Mouse (Mus musculus): ENCODE measurements around the gene Tkfc.

Gene Tkfc

GRCm38 (mm10) chr19:10605293-10605900 lies at the start of gene Tkfc, which contains the start of gene Ddb1:
Gene Tkfc, minus strand, starts transcription at chr19:10605654.
Gene Ddb1, plus strand, starts transcription at chr19:10605327.
- DNase-seq (ENCODE audit: low read depth, low spot score), result peak; percentile 99

- DNase-seq (ENCODE audit: low read depth, low spot score), result no peak
Measured at GRCm38 (mm10) chr19:10648156-10648555, 42.7 kb upstream of the Tkfc start.

GRCm38 (mm10) chr19:10645616-10646015 lies 40.2 kb upstream of the Tkfc start:
- no peak for DNase-seq (ENCODE audit: low read depth, low spot score)

- DNase-seq (ENCODE audit: low read depth, low spot score), result no peak
Measured at GRCm38 (mm10) chr19:10640589-10641378, 35.3 kb upstream of the Tkfc start.

GRCm38 (mm10) chr19:10640080-10640479 lies 34.6 kb upstream of the Tkfc start:
- DNase-seq (ENCODE audit: low read depth, low spot score), result no peak

- no peak for DNase-seq (ENCODE audit: low read depth, low spot score)
Measured at GRCm38 (mm10) chr19:10637840-10638239, 32.4 kb upstream of the Tkfc start.

- DNase-seq (ENCODE audit: low read depth, low spot score), result peak; percentile 54
Measured at GRCm38 (mm10) chr19:10634872-10635318, 29.4 kb upstream of the Tkfc start.

GRCm38 (mm10) chr19:10634106-10634871 lies 28.8 kb upstream of the Tkfc start, which contains the start of gene Vwce:
Gene Vwce, plus strand, starts transcription at chr19:10634213.
- DNase-seq (ENCODE audit: low read depth, low spot score), result peak; percentile 58

GRCm38 (mm10) chr19:10608573-10609240 lies 3.3 kb upstream of the Tkfc start:
- DNase-seq (ENCODE audit: low read depth, low spot score), result peak; percentile 30

GRCm38 (mm10) chr19:10605901-10606622 lies 608 bp upstream of the Tkfc start:
- peak; percentile 29 for DNase-seq (ENCODE audit: low read depth, low spot score)

- DNase-seq (ENCODE audit: low read depth, low spot score), result no peak
Measured at GRCm38 (mm10) chr19:10604534-10604933, 920 bp downstream of the Tkfc start.

- DNase-seq (ENCODE audit: low read depth, low spot score), result no peak
Measured at GRCm38 (mm10) chr19:10603660-10604523, 1.6 kb downstream of the Tkfc start.

- DNase-seq (ENCODE audit: low read depth, low spot score), result peak; percentile 93
Measured at GRCm38 (mm10) chr19:10602787-10603186, 2.7 kb downstream of the Tkfc start.

- no peak for DNase-seq (ENCODE audit: low read depth, low spot score)
Measured at GRCm38 (mm10) chr19:10602247-10602769, 3.1 kb downstream of the Tkfc start.

GRCm38 (mm10) chr19:10599648-10600047 lies 5.8 kb downstream of the Tkfc start:
- DNase-seq (ENCODE audit: low read depth, low spot score), result no peak

- DNase-seq (ENCODE audit: low read depth, low spot score), result no peak
Measured at GRCm38 (mm10) chr19:10598188-10598587, 7.3 kb downstream of the Tkfc start.

- DNase-seq (ENCODE audit: low read depth, low spot score), result no peak
Measured at GRCm38 (mm10) chr19:10591659-10592377, 13.6 kb downstream of the Tkfc start.

- DNase-seq (ENCODE audit: low read depth, low spot score), result no peak
Measured at GRCm38 (mm10) chr19:10590301-10590700, 15.2 kb downstream of the Tkfc start.
